Mouse (Mus musculus): ENCODE results near the gene Npat. TPM values are rescaled to one million over a fixed set of nuclear protein-coding genes. Genes with fewer than 3 reads are reported as not detected.
A peak's percentile ranks its signal among the peaks of the same experiment; 100 is the strongest.

Gene Npat
- total RNA-seq (2012; rRNA removed) = 18.8 and 22.8 TPM in 2 replicates

DNA sequence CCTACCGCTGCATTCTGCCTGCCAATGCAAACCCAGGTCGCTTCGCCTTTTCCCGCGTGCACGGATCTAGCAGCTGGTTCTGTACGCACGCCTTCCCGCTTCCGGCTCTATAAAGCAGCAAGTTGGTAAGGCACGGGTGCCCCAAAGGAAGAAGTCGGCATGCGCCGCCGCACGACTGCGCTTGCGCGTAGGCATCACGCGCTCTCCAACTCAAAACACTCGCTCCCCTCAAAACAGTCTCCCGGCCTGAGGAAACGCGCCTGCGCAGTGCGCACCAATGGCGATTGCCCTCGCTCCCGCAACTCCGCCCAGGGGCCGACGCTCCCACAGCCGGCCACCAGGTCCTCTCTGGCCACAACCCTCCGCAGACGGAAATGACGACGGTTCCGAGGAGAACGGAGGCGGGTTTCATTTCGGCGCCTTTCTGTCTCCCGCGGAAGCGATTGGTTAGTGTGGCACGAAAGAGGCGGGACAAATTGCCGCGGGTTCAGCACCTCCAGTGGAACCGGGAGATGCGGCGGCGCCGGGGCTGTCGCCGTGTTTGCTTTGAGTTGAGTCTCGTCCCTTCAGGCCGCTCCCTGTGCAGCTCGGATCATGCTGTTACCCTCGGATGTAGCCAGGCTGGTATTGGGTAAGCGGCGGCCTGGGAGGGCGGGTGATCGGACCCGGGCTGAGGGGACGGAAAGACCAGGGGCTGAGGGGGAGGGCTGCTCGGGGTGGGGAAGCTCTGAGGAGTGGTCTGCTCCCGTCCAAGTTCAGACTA, at the start of gene Npat, which contains the start of gene Atm:
Gene Npat (plus strand): TSS at position 490 of the 763 bp plus-strand sequence.
Gene Atm (minus strand): TSS at position 183 of the 763 bp plus-strand sequence.
- peak within 1 kb of the TSS; percentile 94 for H3K9ac ChIP-seq (ENCODE audit: insufficient read depth, low read depth, low read length, poor library complexity, severe bottlenecking)
- DNase-seq (ENCODE audit: low read depth, low spot score) = peak; percentile 99
- H3K9me3 ChIP-seq (ENCODE audit: control insufficient read depth, insufficient read depth, low read depth, low read length) = no peaks in the 10 kb centered on the region
- H3K4me3 ChIP-seq (ENCODE audit: insufficient read depth in 1 of 2, low read depth in 1 of 2, low read length in 2 of 2, poor library complexity in 1 of 2, severe bottlenecking in 1 of 2) = peak within 1 kb of the TSS; percentile 89 to 98
- peak within 1 kb of the TSS; percentile 70 for H3K27ac ChIP-seq (ENCODE audit: insufficient read depth, low read depth, low read length, poor library complexity, severe bottlenecking)
- in situ Hi-C loops (cut with MboI; ENCODE audit: low sequenced_read_pairs in 2 of 2, unreplicated experiment in 2 of 2) = no loop called here
- TF ChIP-seq MAFK (IDR thresholded peaks at IDR 0.05; ENCODE audit: insufficient read depth, low read depth, low read length) (no peak), ZNF384 (IDR thresholded peaks at IDR 0.05; ENCODE audit: low read depth, low read length) (no peak), ZC3H11A (IDR thresholded peaks at IDR 0.05; ENCODE audit: borderline replicate concordance, low read depth, low read length) (no peak), CHD2 (IDR thresholded peaks at IDR 0.05; ENCODE audit: low read depth, low read length) (0 out of 2 replicates have a peak, but pooled peaks have one; percentile 25), HCFC1 (IDR thresholded peaks at IDR 0.05; ENCODE audit: borderline replicate concordance, insufficient read depth, low read length) (peak; percentile 67; the same call in 1 of the 2 replicates)
- no peaks in the 10 kb centered on the region for H3K36me3 ChIP-seq (ENCODE audit: control insufficient read depth, insufficient read depth, low read length, poor library complexity, severe bottlenecking)
- peaks cover 3 to 6% of the 10 kb centered on the region in 2 experiments; a peak in 2 of 4 replicates for H3K4me1 ChIP-seq (ENCODE audit: control insufficient read depth in 2 of 2, insufficient read depth in 2 of 2, low read length in 2 of 2, poor library complexity in 1 of 2)

GRCm38 (mm10) chr9:53508053-53508452, 28.8 kb upstream of the Npat start:
- in situ Hi-C loops (cut with MboI; ENCODE audit: low sequenced_read_pairs in 2 of 2, unreplicated experiment in 2 of 2) = no loop called here
- Histone ChIP-seq H3K9me3 (ENCODE audit: control insufficient read depth, insufficient read depth, low read depth, low read length) (no peaks in the 10 kb centered on the region), H3K9ac (ENCODE audit: insufficient read depth, low read depth, low read length, poor library complexity, severe bottlenecking) (peak overlapping the region; percentile 88), H3K36me3 (ENCODE audit: control insufficient read depth, insufficient read depth, low read length, poor library complexity, severe bottlenecking) (peaks cover 7% of the 10 kb centered on the region), H3K27ac (ENCODE audit: insufficient read depth, low read depth, low read length, poor library complexity, severe bottlenecking) (no peak overlapping the region), H3K4me1 (ENCODE audit: control insufficient read depth in 2 of 2, insufficient read depth in 2 of 2, low read length in 2 of 2, poor library complexity in 1 of 2) (no peaks in the 10 kb centered on the region), H3K4me3 (ENCODE audit: insufficient read depth in 1 of 2, low read depth in 1 of 2, low read length in 2 of 2, poor library complexity in 1 of 2, severe bottlenecking in 1 of 2) (peak overlapping the region; percentile 77 to 97)
- DNase-seq (ENCODE audit: low read depth, low spot score) = peak; percentile 69
- peak; percentile 80 for TF ChIP-seq CHD2 (IDR thresholded peaks at IDR 0.05; ENCODE audit: low read depth, low read length)
- no peak for TF ChIP-seq ZC3H11A (IDR thresholded peaks at IDR 0.05; ENCODE audit: borderline replicate concordance, low read depth, low read length)

DNA sequence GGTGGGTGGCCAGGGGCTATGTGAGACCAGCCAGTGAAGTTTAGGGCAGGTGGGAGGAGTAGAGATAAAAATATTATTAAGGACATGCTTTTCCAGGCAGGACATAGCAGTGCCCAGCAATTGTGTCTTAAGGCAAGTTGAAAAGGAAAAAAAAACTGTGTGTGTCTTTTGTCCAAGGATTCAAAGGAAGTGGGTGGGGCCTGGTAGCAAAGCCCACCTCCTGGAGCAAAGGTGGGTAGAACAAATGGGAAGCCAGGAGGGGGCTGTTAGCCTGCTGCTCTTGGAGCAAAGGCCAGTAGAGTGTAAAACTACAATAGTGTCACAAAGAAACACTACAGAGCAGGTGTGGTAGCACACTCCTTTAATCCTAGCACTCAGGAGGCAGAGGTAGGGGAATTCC, 22.8 kb upstream of the Npat start:
- Histone ChIP-seq H3K9ac (ENCODE audit: insufficient read depth, low read depth, low read length, poor library complexity, severe bottlenecking) (no peak overlapping the region), H3K9me3 (ENCODE audit: control insufficient read depth, insufficient read depth, low read depth, low read length) (no peaks in the 10 kb centered on the region), H3K4me3 (ENCODE audit: insufficient read depth in 1 of 2, low read depth in 1 of 2, low read length in 2 of 2, poor library complexity in 1 of 2, severe bottlenecking in 1 of 2) (peak overlapping the region in 1 of 2 experiments; percentile 53; a peak in 2 of 4 replicates), H3K4me1 (ENCODE audit: control insufficient read depth in 2 of 2, insufficient read depth in 2 of 2, low read length in 2 of 2, poor library complexity in 1 of 2) (no peaks in the 10 kb centered on the region; a peak in 1 of 4 replicates), H3K36me3 (ENCODE audit: control insufficient read depth, insufficient read depth, low read length, poor library complexity, severe bottlenecking) (peaks cover 5% of the 10 kb centered on the region), H3K27ac (ENCODE audit: insufficient read depth, low read depth, low read length, poor library complexity, severe bottlenecking) (peak overlapping the region; percentile 2; the same call in 1 of the 2 replicates)
- in situ Hi-C loops (cut with MboI; ENCODE audit: low sequenced_read_pairs in 2 of 2, unreplicated experiment in 2 of 2) = no loop called here
- DNase-seq (ENCODE audit: low read depth, low spot score) = no peak
- TF ChIP-seq CHD2 (IDR thresholded peaks at IDR 0.05; ENCODE audit: low read depth, low read length) (no peak), ZC3H11A (IDR thresholded peaks at IDR 0.05; ENCODE audit: borderline replicate concordance, low read depth, low read length) (no peak), ZNF384 (IDR thresholded peaks at IDR 0.05; ENCODE audit: low read depth, low read length) (peak; percentile 40; the same call in 1 of the 2 replicates)

DNA sequence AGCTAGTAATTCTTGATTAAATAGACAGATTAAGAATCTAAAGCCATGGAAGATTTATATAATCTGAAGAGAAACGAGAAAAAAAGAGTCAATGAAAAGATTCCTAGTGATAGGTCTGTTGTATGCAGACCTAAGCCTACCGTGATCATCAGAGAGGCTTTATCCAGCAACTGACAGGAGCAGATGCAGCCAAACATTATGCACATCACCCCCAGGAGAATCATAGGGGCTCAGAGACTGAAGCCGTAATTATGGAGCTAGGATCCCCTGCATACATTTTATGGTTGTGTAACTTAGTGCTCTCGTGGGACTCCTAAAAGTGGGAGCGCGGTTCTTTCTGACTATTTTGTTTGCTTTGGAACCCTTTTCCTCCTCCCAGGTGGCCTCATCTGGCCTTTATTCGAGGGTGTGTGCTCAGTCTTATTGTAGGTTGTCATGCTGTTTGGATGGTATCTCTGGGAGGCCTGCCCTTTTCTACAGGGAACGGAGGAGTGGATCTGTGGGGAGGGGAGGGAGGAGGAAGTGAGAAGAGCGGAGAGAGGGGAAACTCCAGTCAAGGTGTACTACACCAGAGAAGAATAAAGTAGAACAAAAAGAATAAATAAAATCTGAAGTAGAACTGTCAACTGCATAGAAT, 19.4 kb upstream of the Npat start:
- Histone ChIP-seq H3K9ac (ENCODE audit: insufficient read depth, low read depth, low read length, poor library complexity, severe bottlenecking) (no peak overlapping the region), H3K4me1 (ENCODE audit: control insufficient read depth in 2 of 2, insufficient read depth in 2 of 2, low read length in 2 of 2, poor library complexity in 1 of 2) (no peaks in the 10 kb centered on the region; a peak in 1 of 4 replicates), H3K4me3 (ENCODE audit: insufficient read depth in 1 of 2, low read depth in 1 of 2, low read length in 2 of 2, poor library complexity in 1 of 2, severe bottlenecking in 1 of 2) (no peak overlapping the region), H3K9me3 (ENCODE audit: control insufficient read depth, insufficient read depth, low read depth, low read length) (no peaks in the 10 kb centered on the region), H3K36me3 (ENCODE audit: control insufficient read depth, insufficient read depth, low read length, poor library complexity, severe bottlenecking) (peaks cover 4% of the 10 kb centered on the region), H3K27ac (ENCODE audit: insufficient read depth, low read depth, low read length, poor library complexity, severe bottlenecking) (no peak overlapping the region)
- in situ Hi-C loops (cut with MboI; ENCODE audit: low sequenced_read_pairs in 2 of 2, unreplicated experiment in 2 of 2) = no loop called here
- no peak for TF ChIP-seq MAFK (IDR thresholded peaks at IDR 0.05; ENCODE audit: insufficient read depth, low read depth, low read length)
- TF ChIP-seq HCFC1 (IDR thresholded peaks at IDR 0.05; ENCODE audit: borderline replicate concordance, insufficient read depth, low read length) = no peak
- no peak for TF ChIP-seq ZC3H11A (IDR thresholded peaks at IDR 0.05; ENCODE audit: borderline replicate concordance, low read depth, low read length)
- TF ChIP-seq ZNF384 (IDR thresholded peaks at IDR 0.05; ENCODE audit: low read depth, low read length) = no peak
- no peak for TF ChIP-seq CHD2 (IDR thresholded peaks at IDR 0.05; ENCODE audit: low read depth, low read length)
- no peak for DNase-seq (ENCODE audit: low read depth, low spot score)

Measured in ES-E14 (cell line).